Mouse (Mus musculus) spleen, adult 2 months (tissue): ENCODE data around the gene Pdss1.

Experiments used
- CTCF ChIP-seq: fragments of 200-500 bp; IDR thresholded peaks from 2 replicates; pipeline ENCODE4 v1.5.1; 2011; ENCODE audit warnings: mild to moderate bottlenecking, inconsistent platforms; ENCODE audit not compliant: insufficient read depth, insufficient read length, insufficient replicate concordance; ENCODE audit errors: extremely low read depth
- POLR2A ChIP-seq: fragments of 200-500 bp; IDR thresholded peaks from 2 replicates; pipeline ENCODE4 v1.6.1; 2011; ENCODE audit warnings: low read depth, low read length, inconsistent platforms

- no peak for TF ChIP-seq CTCF
- TF ChIP-seq POLR2A = peak; percentile 67
These were observed at the start of gene Pdss1 for GRCm38 (mm10) chr2:22895282-22896273.
